Mouse (Mus musculus) liver, adult 2 months (tissue): ENCODE data around the gene Smad3. TPM values are rescaled to one million over a fixed set of nuclear protein-coding genes. Genes with fewer than 3 reads are reported as not detected.

Experiments
- DNase-seq: peaks from one replicate; pipeline ENCODE4 v3.0.0-alpha.2; 2011; ENCODE audit warnings: low read depth, low spot score; ENCODE audit errors: extremely low read depth
- H3K27ac ChIP-seq: fragments of 200-500 bp; replicated peaks from 2 replicates; pipeline ENCODE4 v1.5.1; 2012; ENCODE audit warnings: low read depth, mild to moderate bottlenecking, control low read depth, inconsistent platforms, low read length; ENCODE audit not compliant: insufficient read depth
- H3K27me3 ChIP-seq: fragments of 200-500 bp; 2 replicates; pipeline ENCODE4 v1.6.1; 2012; ENCODE audit warnings: mild to moderate bottlenecking, moderate library complexity, low read length, inconsistent platforms; ENCODE audit not compliant: control insufficient read depth, insufficient read depth
- H3K36me3 ChIP-seq: fragments of 200-500 bp; 2 replicates; pipeline ENCODE4 v1.6.1; 2012; ENCODE audit warnings: low read length, inconsistent platforms; ENCODE audit not compliant: control insufficient read depth, insufficient read depth
- H3K4me1 ChIP-seq: fragments of 200-500 bp; 2 replicates; pipeline ENCODE4 v1.6.1; 2011; ENCODE audit warnings: low read length; ENCODE audit not compliant: control insufficient read depth, insufficient read depth
- H3K4me3 ChIP-seq: fragments of 200-500 bp; 2 replicates; pipeline ENCODE4 v1.5.1; 2011; ENCODE audit warnings: low read depth, mild to moderate bottlenecking, control low read depth, low read length, moderate library complexity; ENCODE audit not compliant: insufficient read depth
- H3K79me2 ChIP-seq: fragments of 200-500 bp; 2 replicates; pipeline ENCODE4 v1.6.1; 2012; ENCODE audit warnings: inconsistent platforms, mild to moderate bottlenecking, low read length, moderate library complexity; ENCODE audit not compliant: control insufficient read depth, insufficient read depth
- H3K9ac ChIP-seq: fragments of 200-500 bp; 2 replicates; pipeline ENCODE4 v1.6.1; 2012; ENCODE audit warnings: low read depth, mild to moderate bottlenecking, control low read depth, inconsistent platforms, low read length
- CTCF ChIP-seq: fragments of 200-500 bp; IDR thresholded peaks from 2 replicates; pipeline ENCODE4 v1.5.1; 2011; ENCODE audit warnings: low read depth, low read length, control low read depth
- POLR2A ChIP-seq: fragments of 200-500 bp; IDR thresholded peaks from 2 replicates; pipeline ENCODE4 v1.6.1; 2011; ENCODE audit warnings: low read length, control low read depth; ENCODE audit not compliant: insufficient read depth; ENCODE audit errors: extremely low read depth
- WGBS: fragments of 180-500 bp; shearing (Covaris S2); methylation state at CpG from one replicate; pipeline ENCODE4 v1.1.7; 2018; 5-methylcytosine and 5-hydroxymethylcytosine counted together
- polyA plus RNA-seq: library from polyadenylated mRNA; depleted of rRNA; stranded (reverse); fragments of >200 nt; gene quantifications from 2 replicates; pipeline ENCODE4 v1.2.3, GENCODE M21; 2012
- total RNA-seq: library from RNA; depleted of rRNA; stranded (reverse); fragments of >200 nt; gene quantifications from 2 replicates; pipeline ENCODE4 v1.2.3, GENCODE M21; 2014

Smad3 gene
- total and polyA plus RNA-seq, 2 experiments = 5.7 to 8.9 TPM

- H3K79me2 ChIP-seq = peaks cover 29% of the 10 kb centered on the region; the same call in 1 of the 2 replicates
- no peak overlapping the region for H3K27ac ChIP-seq
- DNase-seq = no peak
- H3K9ac ChIP-seq = no peak overlapping the region
- peaks cover 21% of the 10 kb centered on the region for H3K4me1 ChIP-seq
- H3K4me3 ChIP-seq = no peak overlapping the region
- 85% methylated on average over 4 of the region's 4 CpGs for WGBS
- no peaks in the 10 kb centered on the region for H3K27me3 ChIP-seq
- TF ChIP-seq CTCF (no peak), POLR2A (no peak)
- no peaks in the 10 kb centered on the region for H3K36me3 ChIP-seq
Observed at GRCm38 (mm10) chr9:63701957-63702309, 55.9 kb downstream of the Smad3 start.

GRCm38 (mm10) chr9:63701258-63701956 is 56.4 kb downstream of the Smad3 start:
- peak; percentile 68 for DNase-seq
- no peak overlapping the region for H3K9ac ChIP-seq
- H3K27ac ChIP-seq = no peak overlapping the region
- no peaks in the 10 kb centered on the region for H3K36me3 ChIP-seq
- peaks cover 23% of the 10 kb centered on the region for H3K4me1 ChIP-seq
- peak; percentile 44 for TF ChIP-seq CTCF
- no peak for TF ChIP-seq POLR2A
- H3K79me2 ChIP-seq = peaks cover 32% of the 10 kb centered on the region; the same call in 1 of the 2 replicates
- H3K4me3 ChIP-seq = no peak overlapping the region
- 45% methylated on average over 10 of the region's 10 CpGs for WGBS
- no peaks in the 10 kb centered on the region for H3K27me3 ChIP-seq

GRCm38 (mm10) chr9:63699145-63699544 is 58.6 kb downstream of the Smad3 start:
- Histone ChIP-seq H3K27me3 (no peaks in the 10 kb centered on the region), H3K9ac (no peak overlapping the region), H3K27ac (no peak overlapping the region), H3K4me1 (peaks cover 14% of the 10 kb centered on the region), H3K36me3 (no peaks in the 10 kb centered on the region), H3K4me3 (no peak overlapping the region), H3K79me2 (peaks cover 40% of the 10 kb centered on the region)
- 38% methylated on average over 4 of the region's 4 CpGs for WGBS
- TF ChIP-seq CTCF (no peak), POLR2A (no peak)
- peak; percentile 75 for DNase-seq

GRCm38 (mm10) chr9:63698320-63699045 is 59.3 kb downstream of the Smad3 start:
- no peaks in the 10 kb centered on the region for H3K27me3 ChIP-seq
- no peak for TF ChIP-seq CTCF
- TF ChIP-seq POLR2A = no peak
- no peak overlapping the region for H3K9ac ChIP-seq
- H3K36me3 ChIP-seq = no peaks in the 10 kb centered on the region
- no peak for DNase-seq
- H3K27ac ChIP-seq = no peak overlapping the region
- H3K4me3 ChIP-seq = no peak overlapping the region
- peaks cover 42% of the 10 kb centered on the region for H3K79me2 ChIP-seq
- peaks cover 12% of the 10 kb centered on the region for H3K4me1 ChIP-seq
- WGBS = 49% methylated on average over 6 of the region's 7 CpGs

GRCm38 (mm10) chr9:63697606-63698005 is 60.2 kb downstream of the Smad3 start:
- Histone ChIP-seq H3K9ac (no peak overlapping the region), H3K27me3 (no peaks in the 10 kb centered on the region), H3K27ac (no peak overlapping the region), H3K79me2 (peaks cover 38% of the 10 kb centered on the region), H3K4me1 (peaks cover 12% of the 10 kb centered on the region), H3K36me3 (no peaks in the 10 kb centered on the region), H3K4me3 (no peak overlapping the region)
- no peak for DNase-seq
- WGBS = 76% methylated on average over 5 of the region's 5 CpGs
- TF ChIP-seq CTCF (no peak), POLR2A (no peak)

- TF ChIP-seq CTCF (no peak), POLR2A (no peak)
- Histone ChIP-seq H3K79me2 (peaks cover 34% of the 10 kb centered on the region), H3K27me3 (no peaks in the 10 kb centered on the region), H3K36me3 (no peaks in the 10 kb centered on the region), H3K4me1 (peaks cover 8% of the 10 kb centered on the region), H3K9ac (no peak overlapping the region), H3K27ac (no peak overlapping the region), H3K4me3 (no peak overlapping the region)
- WGBS = 65% methylated on average over 10 of the region's 10 CpGs
- no peak for DNase-seq
Observed at GRCm38 (mm10) chr9:63696463-63697105, 61.2 kb downstream of the Smad3 start.
